Mouse (Mus musculus): ENCODE measurements around the gene Rtn4rl1.

DNA sequence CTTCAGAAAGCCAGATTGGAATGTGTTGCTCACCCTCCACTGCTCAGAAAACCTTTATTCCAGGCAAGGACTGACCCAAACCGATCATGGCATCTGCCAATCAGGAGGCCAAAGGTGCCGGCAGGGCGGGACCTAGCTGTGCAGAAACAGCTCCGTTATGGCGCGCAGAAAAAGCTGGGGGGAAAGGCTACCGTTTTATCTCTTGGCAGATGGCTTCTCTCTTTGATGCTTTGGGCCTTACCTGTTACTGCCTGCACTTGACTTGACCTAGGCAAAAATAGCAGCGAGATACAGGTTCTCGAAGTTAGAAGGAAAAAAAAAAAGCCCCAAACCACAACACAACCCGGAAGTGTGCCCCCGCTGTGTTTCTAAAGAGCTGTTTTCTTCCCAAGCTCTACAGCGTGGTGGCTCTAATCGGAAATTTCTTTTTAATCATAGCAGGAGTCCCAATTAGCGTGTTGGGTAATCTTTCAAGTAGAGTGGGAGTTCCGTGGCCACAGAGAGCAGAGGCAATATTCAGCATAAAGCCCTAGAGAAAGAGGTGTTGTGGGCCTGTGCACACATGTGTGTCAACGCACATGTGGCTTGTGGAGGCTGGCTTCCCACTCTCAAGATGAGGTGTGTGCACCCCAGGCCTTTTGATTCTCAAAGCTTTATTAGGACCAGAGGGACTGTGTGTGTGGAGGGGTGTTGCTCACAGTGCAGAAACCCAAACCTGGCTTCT, 85.9 kb downstream of the Rtn4rl1 start:
- TF ChIP-seq CTCF (IDR thresholded peaks at IDR 0.05; ENCODE audit: low read depth, low read length) (no peak), POLR2A (IDR thresholded peaks at IDR 0.05; ENCODE audit: extremely low read depth, insufficient read depth, low read length) (no peak)

Measured in liver, adult 2 months (tissue).